Mouse (Mus musculus) heart, postnatal 0 days (tissue): ENCODE data around the gene Man2b1.

Experiments used
- CTCF ChIP-seq: IDR thresholded peaks from 2 replicates; pipeline ENCODE4 v1.5.1; 2016; ENCODE audit warnings: antibody characterized with exemption, control low read depth, low read depth
- EP300 ChIP-seq: IDR thresholded peaks from 2 replicates; pipeline ENCODE4 v1.6.1; 2016; ENCODE audit warnings: antibody characterized with exemption, low read depth

DNA sequence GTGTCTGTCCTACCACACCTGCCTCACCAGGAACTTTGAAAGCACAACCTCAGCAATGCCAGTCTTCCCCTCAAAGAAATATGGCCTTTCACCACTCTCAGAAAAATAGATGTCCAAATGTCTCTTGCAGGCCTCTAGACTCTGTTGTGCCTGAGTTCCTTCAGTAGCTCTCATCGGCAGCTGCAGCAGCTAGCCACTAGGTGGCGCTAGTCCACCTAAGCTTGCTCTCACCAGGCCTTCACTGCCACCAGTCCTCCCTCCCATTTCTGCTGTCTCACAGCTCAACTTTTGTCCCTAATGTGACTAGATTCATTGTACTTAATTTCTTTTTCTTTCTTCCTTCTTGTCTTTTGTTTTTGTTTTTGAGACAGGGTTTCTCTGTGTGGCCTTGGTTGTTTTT is 6.1 kb upstream of the Man2b1 start:
- TF ChIP-seq CTCF (peak; percentile 99), EP300 (no peak)
